Mouse (Mus musculus) urinary bladder, postnatal 0 days (tissue): ENCODE results near the gene Mybpc3. TPM values are rescaled to one million over a fixed set of nuclear protein-coding genes. Genes with fewer than 3 reads are reported as not detected.

ENCODE experiments used
- polyA plus RNA-seq: library from polyadenylated mRNA; unstranded; fragments of >200 nt; fragmentation: Nextera tagmentation; extraction: Ambion mirVana; gene quantifications from 2 replicates; pipeline ENCODE4 v1.2.1, GENCODE M21; 2015

Gene Mybpc3
- 0.16 TPM in 2 replicates for polyA plus RNA-seq

GRCm38 (mm10) chr2:91117585-91118275 lies at the start of gene Mybpc3:
Mybpc3 (plus strand) TSS chr2:91118144.

DNA sequence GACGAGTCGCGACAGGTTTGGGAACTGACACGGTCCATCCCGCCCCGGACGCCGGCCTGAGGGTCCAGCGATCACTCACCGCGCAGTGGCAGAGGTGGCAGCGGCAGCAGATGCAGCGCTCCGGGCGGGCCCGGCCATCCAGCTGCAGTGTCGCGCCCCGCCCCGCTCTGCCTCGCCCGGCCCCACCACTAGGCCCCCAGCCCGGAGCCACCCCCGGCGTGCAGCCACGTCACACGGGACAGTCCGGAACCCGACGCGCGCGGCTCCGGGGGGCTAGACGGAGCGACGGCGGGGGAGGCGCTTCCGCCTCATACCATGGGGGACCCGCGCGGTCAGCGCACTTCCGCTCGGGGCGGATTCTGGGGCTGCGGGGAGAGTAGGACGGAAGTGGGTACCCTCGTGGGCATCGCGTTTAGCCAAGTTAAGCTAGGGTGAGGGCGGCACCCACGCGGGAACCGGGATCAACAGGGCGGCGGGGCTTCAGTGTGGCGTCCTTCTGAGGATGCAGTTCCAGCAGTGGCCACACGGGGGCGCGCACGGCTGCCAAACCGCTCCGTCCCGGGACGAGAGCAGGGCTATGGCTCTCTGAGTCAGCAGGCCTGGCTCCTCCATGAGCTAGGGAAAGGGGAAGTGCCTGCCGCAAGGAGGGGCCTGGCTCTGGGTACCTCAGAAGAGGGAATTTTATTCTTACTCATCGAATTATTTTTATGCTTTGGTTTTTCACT lies 47.7 kb upstream of the Mybpc3 start, which contains the start of gene Slc39a13:
TSS of gene Slc39a13 (minus strand) at position 342 of the 725 bp plus-strand sequence.

GRCm38 (mm10) chr2:91081775-91082695 lies 35.9 kb upstream of the Mybpc3 start, which contains the start of gene Spi1:
Spi1 (plus strand) TSS chr2:91082390.

DNA sequence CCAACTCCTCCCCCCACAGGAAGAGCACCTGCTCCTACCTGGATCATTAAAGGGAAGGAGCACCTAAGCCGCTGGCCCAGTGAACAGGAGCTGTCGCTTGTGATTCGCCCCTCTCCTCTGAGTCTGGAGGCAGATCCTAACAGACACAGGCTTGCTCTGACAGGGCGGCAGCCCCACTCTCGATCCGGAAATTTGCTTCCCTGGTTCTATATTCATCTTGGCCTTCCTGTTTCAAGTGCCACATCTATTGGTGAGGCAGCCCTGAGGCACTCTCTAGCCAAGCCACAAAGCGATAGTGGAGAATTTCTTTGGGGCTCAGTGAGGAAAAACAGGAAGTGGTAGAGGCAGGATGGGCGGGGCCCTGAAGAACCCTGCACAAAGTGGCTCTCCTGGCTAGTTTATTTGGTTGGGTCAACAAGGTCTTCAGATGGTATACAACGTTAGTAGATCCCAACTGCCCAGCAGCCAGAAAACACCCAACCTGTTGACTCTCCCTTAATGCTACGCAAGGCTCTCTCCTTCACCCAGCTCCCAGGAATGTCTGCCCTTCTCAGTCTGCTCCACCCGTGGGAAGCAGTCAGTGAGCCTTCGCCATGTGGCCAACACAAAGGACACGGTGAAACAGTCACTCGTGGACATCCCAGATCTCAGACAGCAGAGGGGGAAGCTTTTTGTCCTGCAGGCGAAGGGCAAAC lies 65.9 kb downstream of the Mybpc3 start, which contains the start of gene Madd:
TSS of gene Madd (minus strand) at position 127 of the 695 bp plus-strand sequence.

Other genes with a start within 250 kb of the Mybpc3 start
- gene C1qtnf4, start 232.3 kb upstream of the Mybpc3 start, polyA plus RNA-seq = 7.4 TPM in 2 replicates
- 13.5 and 15.0 TPM in 2 replicates for gene Kbtbd4, start 213.4 kb upstream of the Mybpc3 start, polyA plus RNA-seq
- 188 and 191 TPM in 2 replicates for gene Ndufs3, start 213.3 kb upstream of the Mybpc3 start, polyA plus RNA-seq
- 56.2 and 64.0 TPM in 2 replicates for gene Celf1, start 177.8 kb upstream of the Mybpc3 start, polyA plus RNA-seq
- 0.57 and 0.60 TPM in 2 replicates for gene Rapsn, start 82.5 kb upstream of the Mybpc3 start, polyA plus RNA-seq
- gene Psmc3, start 64.1 kb upstream of the Mybpc3 start, polyA plus RNA-seq = 209 and 226 TPM in 2 replicates
- gene Slc39a13, start 47.7 kb upstream of the Mybpc3 start, polyA plus RNA-seq = 47.2 and 55.7 TPM in 2 replicates
- 8.5 and 23.8 TPM in 2 replicates for gene Spi1, start 35.8 kb upstream of the Mybpc3 start, polyA plus RNA-seq
- gene Madd, start 65.7 kb downstream of the Mybpc3 start, polyA plus RNA-seq = 4.6 and 4.8 TPM in 2 replicates
- 2.3 and 2.7 TPM in 2 replicates for gene Nr1h3, start 84.7 kb downstream of the Mybpc3 start, polyA plus RNA-seq
- gene Acp2, start 84.7 kb downstream of the Mybpc3 start, polyA plus RNA-seq = 17.1 and 18.3 TPM in 2 replicates
- 6.1 and 7.0 TPM in 2 replicates for gene Ddb2, start 118.8 kb downstream of the Mybpc3 start, polyA plus RNA-seq
- 16.4 and 19.4 TPM in 2 replicates for gene Pacsin3, start 137.8 kb downstream of the Mybpc3 start, polyA plus RNA-seq
- gene Arfgap2, start 146.8 kb downstream of the Mybpc3 start, polyA plus RNA-seq = 49.2 and 52.0 TPM in 2 replicates